Mouse (Mus musculus) gastrocnemius, postnatal 14 days (tissue): ENCODE results near the gene Hint1. TPM values are rescaled to one million over a fixed set of nuclear protein-coding genes. Genes with fewer than 3 reads are reported as not detected.

Experiments
- DNase-seq: peaks from one replicate; pipeline ENCODE4 v3.0.0; 2021; ENCODE audit warnings: mixed read lengths
- intact Hi-C: fragments of 180-260 bp; cut with DNase I; formaldehyde crosslinking; loops from one replicate; pipeline ENCODE4 v1.15.1; 2025; ENCODE audit warnings: low total_unique reads
- total RNA-seq, 2 experiments: library from RNA; stranded (reverse); gene quantifications; 2 replicates each; pipeline ENCODE4 v1.2.3; 2021

The Hint1 gene
- total RNA-seq, 2 experiments from 2014 or later = 192 to 195 TPM

DNA sequence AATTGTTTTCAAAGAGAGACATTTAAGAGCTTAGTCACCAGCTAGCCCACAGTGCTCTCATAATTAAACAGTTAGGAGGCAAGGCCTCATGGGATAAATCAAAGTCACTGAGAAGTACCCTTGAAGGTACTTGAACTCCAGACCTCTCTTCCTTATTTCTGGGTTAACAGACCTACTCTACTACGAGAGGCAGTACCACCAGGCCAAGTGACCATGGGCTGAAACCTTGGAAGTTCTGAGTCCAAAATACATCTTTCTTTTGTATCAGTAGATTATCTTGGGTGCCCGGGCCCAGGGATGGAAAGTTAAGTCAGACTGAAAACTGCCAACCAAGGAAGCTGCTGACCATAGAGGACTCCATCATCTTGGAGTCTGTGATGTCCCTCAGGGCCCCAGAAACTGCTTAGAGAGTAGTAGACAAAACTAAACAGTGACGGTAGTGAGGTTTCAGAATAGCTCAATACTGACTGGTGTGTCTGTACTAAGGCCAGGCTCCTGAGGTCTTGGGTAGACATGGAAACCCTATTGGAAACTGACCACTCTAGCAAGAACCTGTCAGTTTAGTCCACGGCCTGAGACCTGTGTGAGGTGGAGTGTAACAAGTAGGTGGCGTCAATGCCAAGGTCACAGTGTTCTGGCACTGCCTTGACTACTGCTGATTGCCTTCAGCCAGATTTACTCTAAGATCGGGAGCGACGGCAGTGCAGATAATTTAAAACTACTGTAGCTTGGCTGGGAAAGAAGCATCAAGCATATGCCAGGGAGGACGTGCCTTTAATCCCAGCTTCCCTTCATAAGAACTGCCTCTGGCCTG is 46.5 kb downstream of the Hint1 start:
- DNase-seq = no peak
- intact Hi-C loops = no loop called here

DNA sequence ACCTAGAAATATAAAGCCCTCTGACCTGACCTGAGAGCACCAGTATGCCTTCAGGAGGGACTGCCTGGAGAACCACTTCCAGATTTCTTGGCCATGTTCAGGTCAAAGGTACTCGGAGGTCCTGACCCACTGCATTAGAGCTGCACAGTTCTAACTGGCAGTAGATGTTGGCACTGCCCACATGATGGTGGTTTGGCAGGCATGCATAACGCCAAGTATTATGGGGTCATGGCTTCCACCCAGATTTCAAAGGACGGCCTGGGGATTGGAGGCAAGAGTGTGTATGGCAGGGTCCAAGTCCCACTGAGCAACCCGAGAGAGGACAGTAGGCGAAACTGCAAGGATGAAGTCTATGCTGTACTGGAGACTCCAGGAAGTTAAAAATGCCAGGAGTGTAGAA is 47.7 kb downstream of the Hint1 start:
- DNase-seq = no peak

DNA sequence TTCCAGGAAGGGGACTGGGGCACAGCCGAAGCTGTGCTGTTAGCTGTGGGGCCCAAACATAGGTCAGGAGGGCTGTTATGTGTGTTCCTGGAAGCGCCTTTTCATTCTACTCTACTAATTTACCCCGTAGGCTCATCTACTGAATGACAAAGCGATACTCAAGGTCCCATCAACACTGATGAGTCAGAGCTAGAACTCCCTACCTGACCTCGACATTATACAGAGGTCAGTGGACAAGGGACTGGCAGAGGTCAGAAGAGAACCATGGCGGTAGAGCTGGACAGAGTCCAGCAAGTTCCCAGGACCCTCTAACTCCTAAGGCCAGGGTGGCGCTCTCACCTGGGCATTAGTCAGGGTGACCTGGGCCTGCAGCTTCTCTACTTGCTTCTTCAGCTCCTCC is 51.3 kb downstream of the Hint1 start:
- intact Hi-C loops = no loop called here
- no peak for DNase-seq

More for the DNA sequence above, 47.7 kb downstream of the Hint1 start:
- intact Hi-C loops = no loop called here

GRCm38 (mm10) chr11:54918273-54918672 is 52.1 kb downstream of the Hint1 start:
- intact Hi-C loops = no loop called here
- no peak for DNase-seq

Other genes with a start within 250 kb of the Hint1 start
- 10 to 100 TPM; 15.6 to 18.8 TPM for gene Cdc42se2, start 78.7 kb upstream of the Hint1 start, total RNA-seq
- 10 to 100 TPM; 17.3 to 20.6 TPM for gene Lyrm7, start 5.5 kb upstream of the Hint1 start, total RNA-seq
- 10 to 100 TPM; 19.0 to 22.6 TPM for gene Gpx3, start 36.1 kb downstream of the Hint1 start, total RNA-seq
- gene Tnip1, start 96.5 kb downstream of the Hint1 start, total RNA-seq = 10 to 100 TPM; 28.8 to 31.1 TPM
- gene Anxa6, start 167.1 kb downstream of the Hint1 start, total RNA-seq = 100 to 1,000 TPM; 222 to 236 TPM
- 10 to 100 TPM in 1 of 2 experiments, 1 to 10 TPM in 1; 7.8 to 14.0 TPM for gene Ccdc69, start 211.7 kb downstream of the Hint1 start, total RNA-seq
- 1 to 10 TPM; 9.0 to 9.9 TPM for gene Gm2a, start 231.7 kb downstream of the Hint1 start, total RNA-seq